Mouse (Mus musculus) MEL (cell line): ENCODE results near the gene Mettl3. TPM values are rescaled to one million over a fixed set of nuclear protein-coding genes. Genes with fewer than 3 reads are reported as not detected.

Experiments used
- DNase-seq: peaks from one replicate; pipeline ENCODE4 v3.0.0; 2011; ENCODE audit warnings: low read depth, low spot score
- H3K27ac ChIP-seq: 2 replicates; pipeline ENCODE4 v1.5.1; 2012; ENCODE audit warnings: low read depth, mild to moderate bottlenecking, control low read depth, low read length, moderate library complexity; ENCODE audit not compliant: control insufficient read depth
- H3K27me3 ChIP-seq, 2 experiments: fragments of 150-350 bp in 1 of 2; sonication (generic) in 1 of 2; 2 replicates each; pipeline ENCODE4 v1.6.1; 2012; ENCODE audit warnings: low read length in 2 of 2, mild to moderate bottlenecking in 2 of 2, improper control_type of control experiment in 1 of 2, moderate library complexity in 1 of 2; ENCODE audit not compliant: insufficient read depth in 2 of 2, control insufficient read depth in 1 of 2
- H3K36me3 ChIP-seq, 2 experiments: 2 replicates each; pipeline ENCODE4 v1.6.1; 2012 to 2014; ENCODE audit warnings: low read length in 2 of 2, improper control_type of control experiment in 1 of 2, inconsistent platforms in 1 of 2, mild to moderate bottlenecking in 1 of 2; ENCODE audit not compliant: insufficient read depth in 2 of 2, control insufficient read depth in 1 of 2
- H3K4me1 ChIP-seq, 2 experiments: fragments of 150-350 bp in 1 of 2; sonication (generic) in 1 of 2; 2 replicates each; pipeline ENCODE4 v1.6.1; 2012; ENCODE audit warnings: low read length in 2 of 2, improper control_type of control experiment in 1 of 2, mild to moderate bottlenecking in 1 of 2; ENCODE audit not compliant: insufficient read depth in 2 of 2, control insufficient read depth in 1 of 2
- H3K4me3 ChIP-seq, 2 experiments: fragments of 150-350 bp in 1 of 2; sonication (generic) in 1 of 2; 2 replicates each; pipeline ENCODE4 v1.5.1; 2012; ENCODE audit warnings: low read depth in 2 of 2, low read length in 2 of 2, mild to moderate bottlenecking in 2 of 2, moderate library complexity in 2 of 2, control low read depth in 1 of 2, improper control_type of control experiment in 1 of 2; ENCODE audit not compliant: control insufficient read depth in 1 of 2, insufficient read depth in 1 of 2
- H3K79me2 ChIP-seq: 2 replicates; pipeline ENCODE4 v1.6.1; 2012; ENCODE audit warnings: mild to moderate bottlenecking, low read length, moderate library complexity; ENCODE audit not compliant: control insufficient read depth, poor library complexity, insufficient read depth
- H3K9ac ChIP-seq: 2 replicates; pipeline ENCODE4 v1.6.1; 2012; ENCODE audit warnings: low read depth, mild to moderate bottlenecking, control low read depth, low read length, moderate library complexity; ENCODE audit not compliant: control insufficient read depth, poor library complexity, severe bottlenecking
- H3K9me3 ChIP-seq: fragments of 150-350 bp; sonication (generic); replicated peaks from 2 replicates; pipeline ENCODE4 v1.6.1; 2012; ENCODE audit warnings: mild to moderate bottlenecking, low read length, improper control_type of control experiment, moderate library complexity; ENCODE audit not compliant: insufficient read depth
- BHLHE40 ChIP-seq: IDR thresholded peaks from 2 replicates; pipeline ENCODE4 v1.6.1; 2012; ENCODE audit warnings: low read depth, mild to moderate bottlenecking, inconsistent platforms, low read length, improper control_type of control experiment, borderline replicate concordance
- CHD2 ChIP-seq: IDR thresholded peaks from 2 replicates; pipeline ENCODE4 v1.6.1; 2011; ENCODE audit warnings: low read length, improper control_type of control experiment
- E2F4 ChIP-seq: IDR thresholded peaks from 2 replicates; pipeline ENCODE4 v1.6.1; 2011; ENCODE audit warnings: low read depth, low read length, improper control_type of control experiment, borderline replicate concordance
- ELF1 ChIP-seq: IDR thresholded peaks from 2 replicates; pipeline ENCODE4 v1.6.1; 2014; ENCODE audit warnings: low read depth, mild to moderate bottlenecking, inconsistent platforms, low read length, improper control_type of control experiment, moderate library complexity
- EP300 ChIP-seq, 2 experiments: IDR thresholded peaks; 2 replicates each; pipeline ENCODE4 v1.6.1; 2011; ENCODE audit warnings: improper control_type of control experiment in 2 of 2, low read length in 2 of 2, low read depth in 1 of 2, mild to moderate bottlenecking in 1 of 2
- HCFC1 ChIP-seq: IDR thresholded peaks from 2 replicates; pipeline ENCODE4 v1.6.1; 2012; ENCODE audit warnings: low read depth, mild to moderate bottlenecking, inconsistent platforms, low read length, improper control_type of control experiment, moderate library complexity
- KAT2A ChIP-seq: conservative IDR thresholded peaks from 2 replicates; pipeline ENCODE4 v1.6.1; 2012; ENCODE audit warnings: low read depth, low read length, improper control_type of control experiment, inconsistent platforms
- MAFK ChIP-seq: IDR thresholded peaks from 2 replicates; pipeline ENCODE4 v1.6.1; 2011; ENCODE audit warnings: low read depth, mild to moderate bottlenecking, low read length, improper control_type of control experiment, borderline replicate concordance
- MAZ ChIP-seq: IDR thresholded peaks from 2 replicates; pipeline ENCODE4 v1.6.1; 2012; ENCODE audit warnings: low read depth, mild to moderate bottlenecking, inconsistent platforms, low read length, improper control_type of control experiment
- MEF2A ChIP-seq: IDR thresholded peaks from 2 replicates; pipeline ENCODE4 v1.6.1; 2014; ENCODE audit warnings: low read depth, mild to moderate bottlenecking, inconsistent platforms, low read length, improper control_type of control experiment; ENCODE audit not compliant: poor library complexity, insufficient replicate concordance, severe bottlenecking; ENCODE audit errors: extremely low read depth
- MXI1 ChIP-seq: IDR thresholded peaks from 2 replicates; pipeline ENCODE4 v1.6.1; 2011; ENCODE audit warnings: mild to moderate bottlenecking, low read depth, low read length, improper control_type of control experiment
- MYB ChIP-seq: IDR thresholded peaks from 2 replicates; pipeline ENCODE4 v1.6.1; 2011; ENCODE audit warnings: mild to moderate bottlenecking, low read depth, low read length, improper control_type of control experiment
- NELFE ChIP-seq: IDR thresholded peaks from 2 replicates; pipeline ENCODE4 v1.6.1; 2011; ENCODE audit warnings: low read depth, low read length, improper control_type of control experiment
- POLR2A ChIP-seq, 2 experiments: IDR thresholded peaks; 2 replicates each; pipeline ENCODE4 v1.6.1; 2011 to 2012; ENCODE audit warnings: low read length in 2 of 2, mild to moderate bottlenecking in 2 of 2, control low read depth in 1 of 2, improper control_type of control experiment in 1 of 2, low read depth in 1 of 2, moderate library complexity in 1 of 2; ENCODE audit not compliant: control insufficient read depth in 1 of 2, insufficient read depth in 1 of 2, poor library complexity in 1 of 2
- RCOR1 ChIP-seq: IDR thresholded peaks from 2 replicates; pipeline ENCODE4 v1.6.1; 2012; ENCODE audit warnings: low read depth, mild to moderate bottlenecking, inconsistent platforms, low read length, improper control_type of control experiment
- SIN3A ChIP-seq: IDR thresholded peaks from 2 replicates; pipeline ENCODE4 v1.6.1; 2012; ENCODE audit warnings: low read length, improper control_type of control experiment, inconsistent platforms
- TAL1 ChIP-seq: IDR thresholded peaks from 2 replicates; pipeline ENCODE4 v1.6.1; 2012; ENCODE audit warnings: mild to moderate bottlenecking, inconsistent platforms, low read length, moderate library complexity, mixed read lengths
- TBP ChIP-seq: IDR thresholded peaks from 2 replicates; pipeline ENCODE4 v1.8.0; 2011; ENCODE audit warnings: low read depth, low read length, improper control_type of control experiment
- TCF12 ChIP-seq: IDR thresholded peaks from 2 replicates; pipeline ENCODE4 v1.6.1; 2014; ENCODE audit warnings: low read depth, mild to moderate bottlenecking, inconsistent platforms, low read length, improper control_type of control experiment, moderate library complexity
- UBTF ChIP-seq: IDR thresholded peaks from 2 replicates; pipeline ENCODE4 v1.6.1; 2012; ENCODE audit warnings: low read depth, mild to moderate bottlenecking, inconsistent platforms, low read length, improper control_type of control experiment, moderate library complexity, borderline replicate concordance; ENCODE audit not compliant: insufficient read depth
- ZC3H11A ChIP-seq: IDR thresholded peaks from 2 replicates; pipeline ENCODE4 v1.6.1; 2012; ENCODE audit warnings: low read depth, mild to moderate bottlenecking, inconsistent platforms, low read length, improper control_type of control experiment
- ZMIZ1 ChIP-seq: IDR thresholded peaks from 2 replicates; pipeline ENCODE4 v1.6.1; 2012; ENCODE audit warnings: low read depth, mild to moderate bottlenecking, inconsistent platforms, low read length, improper control_type of control experiment, moderate library complexity
- ZNF384 ChIP-seq: IDR thresholded peaks from 2 replicates; pipeline ENCODE4 v1.6.1; 2012; ENCODE audit warnings: low read depth, mild to moderate bottlenecking, inconsistent platforms, low read length, improper control_type of control experiment
- polyA plus RNA-seq, 2 experiments: library from polyadenylated mRNA; stranded (reverse) in 1 of 2; unstranded in 1 of 2; fragments of >175 nt in 1 of 2; fragments of >200 nt in 1 of 2; gene quantifications; 2 replicates each; pipeline versions ENCODE4 v1.2.1 to v1.2.4; 2012; ENCODE audit warnings: low replicate concordance in 2 of 2, low read depth in 1 of 2; ENCODE audit not compliant: insufficient read length in 2 of 2, insufficient read depth in 1 of 2, missing spikeins in 1 of 2
- total RNA-seq: library from RNA; depleted of rRNA; stranded (reverse); fragments of 300-350 nt; gene quantifications from 2 replicates; pipeline ENCODE4 v1.2.3, GENCODE M21; 2012

Gene Mettl3
- total and polyA plus RNA-seq, 3 experiments: 49.8 to 50.7 TPM; not detected in 1

DNA sequence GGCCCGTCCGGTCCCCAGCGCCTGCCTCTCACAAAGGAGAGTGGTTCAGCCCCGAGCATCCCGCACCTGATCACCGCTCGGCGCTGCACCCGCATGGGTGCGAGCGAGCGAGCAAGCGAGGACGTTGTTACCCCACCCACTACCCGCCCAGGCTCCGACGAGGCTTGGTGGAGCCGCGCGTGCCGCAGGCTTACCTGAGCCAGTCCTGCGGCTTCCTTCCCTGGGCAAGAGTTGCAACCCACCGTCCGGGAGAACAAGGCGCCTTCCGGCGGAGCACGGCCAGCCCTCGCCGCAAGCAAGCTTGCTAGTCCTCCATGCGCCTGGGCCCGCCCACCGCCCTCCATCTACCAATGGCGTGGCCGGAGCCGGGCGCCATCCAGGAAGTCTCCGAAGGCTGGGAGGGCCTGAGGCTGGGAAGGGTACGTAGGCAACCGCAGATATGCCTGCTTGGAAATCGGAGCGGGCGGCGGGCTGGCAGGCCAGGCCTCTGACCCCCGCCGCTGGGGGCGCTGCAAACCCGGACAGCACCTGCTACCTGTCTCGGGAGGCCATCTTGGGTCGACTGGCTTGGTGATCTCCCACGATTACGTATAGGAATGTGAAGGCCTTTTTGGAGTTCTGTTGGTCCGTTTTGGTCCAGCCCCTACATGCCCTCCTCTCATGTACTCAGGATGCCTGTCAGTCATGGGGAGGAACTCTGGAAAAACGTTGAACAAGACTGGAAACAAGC lies 47.3 kb downstream of the Mettl3 start, which contains the start of gene Chd8 (continued):
- peak; percentile 84 for TF ChIP-seq SIN3A
- peak; percentile 70; the same call in 1 of the 2 replicates for TF ChIP-seq KAT2A
- peak; percentile 76 for TF ChIP-seq ZMIZ1
- TF ChIP-seq RCOR1: no peak
- 0 out of 2 replicates have a peak, but pooled peaks have one; percentile 6 for TF ChIP-seq TBP
- 0 out of 4 replicates have a peak, but pooled peaks of 1 of the 2 experiments have one; percentile 4 for TF ChIP-seq EP300 (IDR thresholded peaks at IDR 0.05; ENCODE audit: low read depth in 1 of 2, low read length in 2 of 2)
- TF ChIP-seq POLR2A (IDR thresholded peaks at IDR 0.05; ENCODE audit: control insufficient read depth in 1 of 2, insufficient read depth in 1 of 2, low read depth in 1 of 2, low read length in 2 of 2, poor library complexity in 1 of 2): peak; percentile 74 to 80
- TF ChIP-seq CHD2: no peak
- no peak for TF ChIP-seq MYB
- TF ChIP-seq E2F4: no peak
- TF ChIP-seq MAZ: peak; percentile 11; the same call in 1 of the 2 replicates
- peak; percentile 73 for TF ChIP-seq NELFE
- TF ChIP-seq TCF12: peak; percentile 59; the same call in 1 of the 2 replicates
- TF ChIP-seq MXI1: peak; percentile 80
- no peak for TF ChIP-seq ZC3H11A
- TF ChIP-seq TAL1: no peak
- peak; percentile 91 for TF ChIP-seq HCFC1
- TF ChIP-seq MAFK: no peak

GRCm38 (mm10) chr14:52256311-52257175 lies 48.4 kb downstream of the Mettl3 start:
- no peaks in the 10 kb centered on the region for H3K27me3 ChIP-seq
- peak overlapping the region; percentile 68 to 91 for H3K4me3 ChIP-seq
- no peaks in the 10 kb centered on the region for H3K9me3 ChIP-seq
- peak overlapping the region; percentile 72 for H3K9ac ChIP-seq
- peaks cover 0 to 21% of the 10 kb centered on the region in 2 experiments; a peak in 2 of 4 replicates for H3K36me3 ChIP-seq
- TF ChIP-seq NELFE (no peak), BHLHE40 (no peak), MXI1 (0 out of 2 replicates have a peak, but pooled peaks have one; percentile 22), UBTF (no peak), ELF1 (no peak), MEF2A (0 out of 2 replicates have a peak, but pooled peaks have one; percentile 18), ZNF384 (peak; percentile 82)
- peak; percentile 69 for DNase-seq
- peaks cover 46% of the 10 kb centered on the region for H3K79me2 ChIP-seq
- H3K4me1 ChIP-seq: peaks cover 6 to 17% of the 10 kb centered on the region in 2 experiments; a peak in 3 of 4 replicates
- H3K27ac ChIP-seq: peak overlapping the region; percentile 65
